Mouse (Mus musculus) cerebellum, adult 8-10 months (tissue): ENCODE data around the gene Cldn34d.

Source experiments
- DNase-seq: peaks from one replicate; pipeline ENCODE4 v3.0.0; 2022

The Cldn34d gene

GRCm38 (mm10) chrX:76602824-76603223 is at the start of gene Cldn34d:
TSS of gene Cldn34d (minus strand) at chrX:76602924.
- DNase-seq = no peak

- DNase-seq = peak; percentile 0
Measured at GRCm38 (mm10) chrX:76598459-76599206, 4.1 kb downstream of the Cldn34d start.
